Mouse (Mus musculus): ENCODE measurements at regions not wholly inside any gene's neighbourhood (a gene's known extent, or its start where the extent isn't known, plus 50 kb on each side); places are given as distances from the start of the nearest gene placed in this dataset.
A peak's percentile ranks its signal among the peaks of the same experiment; 100 is the strongest.

- no peak for ATAC-seq (ENCODE audit: low TSS enrichment)
These were observed 142.3 kb upstream of the Mrps10 start for GRCm38 (mm10) chr17:47226391-47226790.

- peak; percentile 66 for ATAC-seq (ENCODE audit: low TSS enrichment)
These were observed 143.1 kb upstream of the Mrps10 start for GRCm38 (mm10) chr17:47225306-47226269.

- ATAC-seq (ENCODE audit: low TSS enrichment): no peak
These were observed 147.5 kb upstream of the Mrps10 start for GRCm38 (mm10) chr17:47221068-47221796.

GRCm38 (mm10) chr17:47219846-47220245 lies 148.8 kb upstream of the Mrps10 start:
- ATAC-seq (ENCODE audit: low TSS enrichment): no peak

- no peak for ATAC-seq (ENCODE audit: low TSS enrichment)
These were observed 152.2 kb upstream of the Mrps10 start for GRCm38 (mm10) chr17:47216490-47216889.

- ATAC-seq (ENCODE audit: low TSS enrichment): no peak
These were observed 152.8 kb upstream of the Mrps10 start for GRCm38 (mm10) chr17:47215841-47216240.

- ATAC-seq (ENCODE audit: low TSS enrichment): no peak
These were observed 154.6 kb upstream of the Mrps10 start for GRCm38 (mm10) chr17:47214111-47214510.

- ATAC-seq (ENCODE audit: low TSS enrichment): peak; percentile 93
These were observed 158.1 kb upstream of the Mrps10 start for GRCm38 (mm10) chr17:47210441-47211196.

- ATAC-seq (ENCODE audit: low TSS enrichment): no peak
These were observed 159.7 kb upstream of the Mrps10 start for GRCm38 (mm10) chr17:47208886-47209585.

GRCm38 (mm10) chr17:47207471-47207870 lies 161.2 kb upstream of the Mrps10 start:
- no peak for ATAC-seq (ENCODE audit: low TSS enrichment)

- ATAC-seq (ENCODE audit: low TSS enrichment): no peak
These were observed 164.1 kb upstream of the Mrps10 start for GRCm38 (mm10) chr17:47204470-47205162.

- ATAC-seq (ENCODE audit: low TSS enrichment): peak; percentile 82
These were observed 169.5 kb upstream of the Mrps10 start for GRCm38 (mm10) chr17:47199206-47199605.

GRCm38 (mm10) chr17:47197957-47198356 lies 170.7 kb upstream of the Mrps10 start:
- ATAC-seq (ENCODE audit: low TSS enrichment): no peak

- no peak for ATAC-seq (ENCODE audit: low TSS enrichment)
These were observed 171.7 kb upstream of the Mrps10 start for GRCm38 (mm10) chr17:47196992-47197391.

- ATAC-seq (ENCODE audit: low TSS enrichment): no peak
These were observed 172.7 kb upstream of the Mrps10 start for GRCm38 (mm10) chr17:47195981-47196380.

- ATAC-seq (ENCODE audit: low TSS enrichment): no peak
These were observed 174.1 kb upstream of the Mrps10 start for GRCm38 (mm10) chr17:47194463-47195012.

- no peak for ATAC-seq (ENCODE audit: low TSS enrichment)
These were observed 177.3 kb upstream of the Mrps10 start for GRCm38 (mm10) chr17:47191416-47191815.

- no peak for ATAC-seq (ENCODE audit: low TSS enrichment)
These were observed 178.9 kb upstream of the Mrps10 start for GRCm38 (mm10) chr17:47189770-47190169.

GRCm38 (mm10) chr17:47184148-47184547 lies 173.8 kb upstream of the Ubr2 start:
- ATAC-seq (ENCODE audit: low TSS enrichment): no peak

- no peak for ATAC-seq (ENCODE audit: low TSS enrichment)
These were observed 171.8 kb upstream of the Ubr2 start for GRCm38 (mm10) chr17:47182118-47182517.

Data from frontal cortex, adult (tissue).